Mouse (Mus musculus) MEL (cell line): Measurements from ENCODE around the gene Chm.

Experiments used
- CTCF ChIP-seq, 3 experiments: IDR thresholded peaks in 2 of 3; conservative IDR thresholded peaks in 1 of 3; 2 replicates each; pipeline ENCODE4 v1.5.1; 2011 to 2012; ENCODE audit warnings: low read length in 3 of 3, low read depth in 2 of 3, mild to moderate bottlenecking in 2 of 3, improper control_type of control experiment in 1 of 3, inconsistent platforms in 1 of 3, mixed read lengths in 1 of 3, moderate library complexity in 1 of 3; ENCODE audit not compliant: control insufficient read depth in 1 of 3, insufficient read depth in 1 of 3, poor library complexity in 1 of 3, severe bottlenecking in 1 of 3
- EP300 ChIP-seq, 2 experiments: IDR thresholded peaks; 2 replicates each; pipeline ENCODE4 v1.6.1; 2011; ENCODE audit warnings: improper control_type of control experiment in 2 of 2, low read length in 2 of 2, low read depth in 1 of 2, mild to moderate bottlenecking in 1 of 2
- GABPA ChIP-seq: IDR thresholded peaks from 2 replicates; pipeline ENCODE4 v1.6.1; 2012; ENCODE audit warnings: low read depth, mild to moderate bottlenecking, inconsistent platforms, low read length, improper control_type of control experiment, moderate library complexity
- NELFE ChIP-seq: IDR thresholded peaks from 2 replicates; pipeline ENCODE4 v1.6.1; 2011; ENCODE audit warnings: low read depth, low read length, improper control_type of control experiment
- NRF1 ChIP-seq: IDR thresholded peaks from 2 replicates; pipeline ENCODE4 v1.6.1; 2014; ENCODE audit warnings: low read depth, mild to moderate bottlenecking, inconsistent platforms, low read length, improper control_type of control experiment, moderate library complexity; ENCODE audit not compliant: poor library complexity, insufficient read depth, severe bottlenecking
- SMC3 ChIP-seq: IDR thresholded peaks from 2 replicates; pipeline ENCODE4 v1.6.1; 2011; ENCODE audit warnings: low read depth, low read length, improper control_type of control experiment
- TAL1 ChIP-seq: IDR thresholded peaks from 2 replicates; pipeline ENCODE4 v1.6.1; 2012; ENCODE audit warnings: mild to moderate bottlenecking, inconsistent platforms, low read length, moderate library complexity, mixed read lengths
- TCF12 ChIP-seq: IDR thresholded peaks from 2 replicates; pipeline ENCODE4 v1.6.1; 2014; ENCODE audit warnings: low read depth, mild to moderate bottlenecking, inconsistent platforms, low read length, improper control_type of control experiment, moderate library complexity
- ZMIZ1 ChIP-seq: IDR thresholded peaks from 2 replicates; pipeline ENCODE4 v1.6.1; 2012; ENCODE audit warnings: low read depth, mild to moderate bottlenecking, inconsistent platforms, low read length, improper control_type of control experiment, moderate library complexity

DNA sequence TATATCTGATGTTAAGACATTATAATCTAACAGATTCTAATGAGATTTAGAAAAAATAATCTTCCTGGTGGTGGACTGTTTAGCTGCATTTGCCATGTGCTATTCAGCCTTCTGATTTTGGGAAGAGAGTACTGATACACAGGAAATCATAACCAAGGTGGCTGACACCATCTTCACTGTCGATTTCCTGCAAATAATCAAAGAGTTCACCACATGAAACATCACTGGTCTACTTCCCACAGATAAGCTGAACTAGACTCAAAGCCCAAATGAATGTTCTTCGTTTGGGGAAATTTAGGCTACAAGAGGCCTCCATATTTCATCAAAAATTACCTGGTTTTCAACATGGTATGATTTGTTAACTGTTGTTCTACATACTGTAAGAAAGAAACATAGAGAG, 101.1 kb downstream of the Chm start:
- TF ChIP-seq CTCF (IDR thresholded peaks at IDR 0.05 in 2 of 3, conservative IDR thresholded peaks at IDR 0.05 in 1 of 3; ENCODE audit: control insufficient read depth in 1 of 3, insufficient read depth in 1 of 3, low read depth in 2 of 3, low read length in 3 of 3, poor library complexity in 1 of 3, severe bottlenecking in 1 of 3): no peak
- no peak for TF ChIP-seq NELFE
- no peak for TF ChIP-seq TAL1
- no peak for TF ChIP-seq ZMIZ1
- no peak for TF ChIP-seq EP300 (IDR thresholded peaks at IDR 0.05; ENCODE audit: low read depth in 1 of 2, low read length in 2 of 2)
- no peak for TF ChIP-seq SMC3
- TF ChIP-seq TCF12: no peak
- no peak for TF ChIP-seq NRF1
- TF ChIP-seq GABPA: no peak
